Mouse (Mus musculus) lung, postnatal 0 days (tissue): ENCODE data around the gene Fnbp1.

Experiments used
- CTCF ChIP-seq: IDR thresholded peaks from 2 replicates; pipeline ENCODE4 v1.5.1; 2016; ENCODE audit warnings: antibody characterized with exemption, mild to moderate bottlenecking
- EP300 ChIP-seq: IDR thresholded peaks from 2 replicates; pipeline ENCODE4 v1.6.1; 2016; ENCODE audit warnings: antibody characterized with exemption, mild to moderate bottlenecking, control low read depth

- TF ChIP-seq CTCF (no peak), EP300 (no peak)
Observed at GRCm38 (mm10) chr2:31127219-31127618, 14.6 kb downstream of the Fnbp1 start.
